Comparison of ENCODE assay signal across 9 mouse cellular contexts in the genomic region with DNA sequence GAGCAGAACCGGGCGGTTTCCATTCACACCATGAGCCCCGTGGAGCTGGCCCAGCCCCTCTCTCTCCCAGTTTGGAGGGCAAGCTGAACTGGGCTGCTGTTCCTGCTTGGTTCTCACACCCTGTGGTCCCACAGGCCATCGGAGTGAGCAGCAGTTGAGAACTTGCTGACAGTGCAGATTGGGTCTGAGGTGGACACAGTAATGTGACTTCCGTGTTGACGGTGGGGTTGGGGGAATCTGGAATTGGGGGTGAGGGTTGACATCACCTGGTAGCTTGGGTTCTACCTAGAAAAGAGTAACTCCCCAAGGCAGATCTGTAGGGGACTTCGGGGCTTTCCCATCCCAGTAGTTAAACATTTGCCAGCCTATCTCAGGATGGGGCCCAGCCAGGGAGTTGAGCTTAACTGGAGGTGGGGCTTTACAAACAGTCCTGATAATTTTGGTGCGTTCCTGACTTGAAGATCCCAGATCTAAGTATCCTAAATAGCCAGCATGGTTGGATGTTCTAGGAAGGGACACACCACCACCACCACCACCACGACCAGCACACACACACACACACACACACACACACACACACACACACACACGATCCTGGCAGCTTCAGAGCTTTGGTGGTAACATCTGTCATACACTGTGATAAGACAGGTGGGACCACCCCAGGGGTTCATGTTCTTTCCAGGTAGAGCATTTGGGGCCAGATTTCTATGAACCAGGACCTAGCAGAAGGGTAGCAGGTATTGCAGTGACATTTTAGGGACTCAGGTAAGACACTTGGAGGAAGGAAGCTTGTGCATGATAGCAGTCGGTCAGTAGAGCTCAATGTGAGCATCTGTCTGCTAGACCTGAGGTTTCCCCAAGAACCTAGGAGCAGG. TPM values are rescaled to one million over a fixed set of nuclear protein-coding genes. Genes with fewer than 3 reads are reported as not detected.
A peak's percentile ranks its signal among the peaks of the same experiment; 100 is the strongest.
DNase-seq lines count a peak whose midpoint lies in the region; ATAC-seq and TF ChIP-seq lines count a peak whose summit lies in the region.
"Had no signal": no experiment of that assay in that cellular context is flagged by ENCODE, and none has a peak within 500 bp of the region (broad histone marks: within the 10 kb centered on the region; RNA-seq: fewer than 3 reads in every experiment).

No protein-coding gene starts in this region.

- peak; percentile 79 for DNase-seq in kidney, adult 2 months
- DNase-seq in kidney, adult 11 months = no peak
- DNase-seq in cerebellum, adult 18-20 months = peak; percentile 50 to 71
- no peak for DNase-seq in embryonic facial prominence, embryonic 14.5 days (ENCODE audit: low spot score)
- DNase-seq in adrenal gland, adult 2 months = no peak
- no peak for DNase-seq in adrenal gland, adult (ENCODE audit: inconsistent age in 2 of 2, low spot score in 1 of 2)
- DNase-seq: layer of hippocampus, adult 9-11 months had no signal

- H3K9ac ChIP-seq in embryonic facial prominence, embryonic 14.5 days (ENCODE audit: low read depth, low read length) = 0 out of 2 replicates have a peak overlapping the region, but pooled peaks have one; percentile 11
- H3K9ac ChIP-seq in liver, embryonic 12.5 days = no peak overlapping the region; the same call in 1 of the 2 replicates
- H3K9ac ChIP-seq: midbrain, embryonic 15.5 days had no signal

- 18% methylated on average over 11 of the region's 11 CpGs for WGBS in kidney, adult 2 months
- WGBS in embryonic facial prominence, embryonic 14.5 days = 64% methylated on average over 11 of the region's 11 CpGs
- WGBS in liver, embryonic 12.5 days (ENCODE audit: insufficient replicate concordance) = 46% methylated on average over 11 of the region's 11 CpGs

- no peaks in the 10 kb centered on the region for H3K27me3 ChIP-seq in kidney, adult 2 months (replicated peaks; ENCODE audit: control insufficient read depth, insufficient read depth, low read length)
- no peaks in the 10 kb centered on the region for H3K27me3 ChIP-seq in embryonic facial prominence, embryonic 14.5 days (replicated peaks; ENCODE audit: control insufficient read depth, insufficient read depth, low read length)
- no peaks in the 10 kb centered on the region for H3K27me3 ChIP-seq in liver, embryonic 12.5 days (replicated peaks)
- H3K27me3 ChIP-seq: midbrain, embryonic 15.5 days had no signal

- H3K27ac ChIP-seq in kidney, adult 2 months (ENCODE audit: insufficient read depth, low read depth, low read length) = peak overlapping the region; percentile 83
- H3K27ac ChIP-seq in embryonic facial prominence, embryonic 14.5 days (replicated peaks; ENCODE audit: low read depth, low read length) = no peak overlapping the region
- peak overlapping the region; percentile 82 for H3K27ac ChIP-seq in liver, embryonic 12.5 days
- H3K27ac ChIP-seq: midbrain, embryonic 15.5 days had no signal

- no peaks in the 10 kb centered on the region for H3K9me3 ChIP-seq in embryonic facial prominence, embryonic 14.5 days (ENCODE audit: control insufficient read depth, low read length)
- H3K9me3 ChIP-seq in liver, embryonic 12.5 days (replicated peaks) = no peaks in the 10 kb centered on the region
- H3K9me3 ChIP-seq: midbrain, embryonic 15.5 days had no signal

- H3K36me3 ChIP-seq in kidney, adult 2 months (ENCODE audit: control insufficient read depth, insufficient read depth, low read length) = peaks cover 2% of the 10 kb centered on the region; the same call in 1 of the 2 replicates
- peaks cover 72% of the 10 kb centered on the region for H3K36me3 ChIP-seq in embryonic facial prominence, embryonic 14.5 days (ENCODE audit: control insufficient read depth, insufficient read depth, low read length)
- peaks cover 9% of the 10 kb centered on the region for H3K36me3 ChIP-seq in liver, embryonic 12.5 days
- H3K36me3 ChIP-seq: midbrain, embryonic 15.5 days had no signal

- no peak overlapping the region for H3K4me3 ChIP-seq in kidney, adult 2 months (ENCODE audit: insufficient read depth, low read depth, low read length)
- no peak overlapping the region for H3K4me3 ChIP-seq in embryonic facial prominence, embryonic 14.5 days (ENCODE audit: low read depth, low read length)
- H3K4me3 ChIP-seq in liver, embryonic 12.5 days = no peak overlapping the region
- H3K4me3 ChIP-seq: midbrain, embryonic 15.5 days had no signal

- ATAC-seq in embryonic facial prominence, embryonic 14.5 days (ENCODE audit: low read depth) = no peak
- peak; percentile 30 for ATAC-seq in liver, embryonic 12.5 days
- ATAC-seq: midbrain, embryonic 15.5 days had no signal

- H3K4me2 ChIP-seq in embryonic facial prominence, embryonic 14.5 days (ENCODE audit: low read depth, low read length) = no peak overlapping the region
- peak overlapping the region; percentile 37 for H3K4me2 ChIP-seq in liver, embryonic 12.5 days
- H3K4me2 ChIP-seq: midbrain, embryonic 15.5 days had no signal

- H3K4me1 ChIP-seq in kidney, adult 2 months (ENCODE audit: control insufficient read depth, insufficient read depth, low read length) = peaks cover 46% of the 10 kb centered on the region
- H3K4me1 ChIP-seq in embryonic facial prominence, embryonic 14.5 days (ENCODE audit: control insufficient read depth, insufficient read depth, low read length) = peaks cover 16% of the 10 kb centered on the region
- H3K4me1 ChIP-seq in liver, embryonic 12.5 days = peaks cover 39% of the 10 kb centered on the region
- H3K4me1 ChIP-seq: midbrain, embryonic 15.5 days had no signal

- TF ChIP-seq CTCF in kidney, adult 2 months (conservative IDR thresholded peaks at IDR 0.05; ENCODE audit: insufficient read depth, insufficient read length, low read depth, low read length) = no peak

- TF ChIP-seq POLR2A in kidney, adult 2 months (IDR thresholded peaks at IDR 0.05; ENCODE audit: low read depth, low read length) = no peak

RNA-seq across cellular contexts. Expression of a gene that starts 16.6 kb away (rescaled TPM):
- polyA plus RNA-seq in kidney, adult 2 months (2012; rRNA removed) = 241 and 285 TPM in 2 replicates
- 39.6 and 40.3 TPM in 2 replicates for polyA plus RNA-seq in embryonic facial prominence, embryonic 14.5 days (2014; fragmentation: Nextera tagmentation; extraction: Ambion mirVana)
- polyA plus RNA-seq in liver, embryonic 12.5 days (2016; fragmentation: Nextera tagmentation; extraction: Ambion mirVana) = 14.3 TPM in 2 replicates
- 1 to 10 TPM; 4.0 to 7.1 TPM for total RNA-seq in adrenal gland, adult 2 months (2021)
- 5.2 and 7.6 TPM in 2 replicates for polyA plus RNA-seq in adrenal gland, adult 2 months (2012; rRNA removed)

RNA-seq across cellular contexts. Expression of a gene that starts 22.2 kb away (rescaled TPM):
- polyA plus RNA-seq in kidney, adult 2 months (2012; rRNA removed) = 0.61 and 0.91 TPM in 2 replicates
- 0.96 and 1.7 TPM in 2 replicates for polyA plus RNA-seq in embryonic facial prominence, embryonic 14.5 days (2014; fragmentation: Nextera tagmentation; extraction: Ambion mirVana)
- 3.7 and 4.6 TPM in 2 replicates for polyA plus RNA-seq in liver, embryonic 12.5 days (2016; fragmentation: Nextera tagmentation; extraction: Ambion mirVana)
- 1 to 10 TPM; 1.5 TPM for total RNA-seq in adrenal gland, adult 2 months (2021)
- polyA plus RNA-seq in adrenal gland, adult 2 months (2012; rRNA removed) = 0.80 and 0.81 TPM in 2 replicates

Comparison
In these comparisons a context has a peak if more than half of its experiments do, and no peak if none do; other contexts are left out.
1. DNase-seq: peak in kidney, adult 2 months (single experiment) and cerebellum, adult 18-20 months (2 of 2); none in kidney, adult 11 months (single experiment), embryonic facial prominence, embryonic 14.5 days (single experiment), adrenal gland, adult 2 months (single experiment) and adrenal gland, adult (0 of 2).